Mouse (Mus musculus) lung, adult 18-20 months (tissue): ENCODE results near the gene Cntnap5a.
"Not testable (repeated sequence)": the region's sequence is repeated elsewhere in the genome, so short reads cannot be mapped to it uniquely, and the experiment has no call there.

Experiments
- DNase-seq, 2 experiments: peaks; one replicate each; pipeline ENCODE4 v3.0.0; 2022; ENCODE audit warnings: mixed read lengths in 2 of 2

The Cntnap5a gene

GRCm38 (mm10) chr1:116107010-116107723, 422.6 kb downstream of the Cntnap5a start:
- DNase-seq = no peak

GRCm38 (mm10) chr1:116107724-116108058, 423.1 kb downstream of the Cntnap5a start:
- DNase-seq = no peak

- no peak for DNase-seq
Measured at GRCm38 (mm10) chr1:116108381-116108780, 423.8 kb downstream of the Cntnap5a start.

GRCm38 (mm10) chr1:116125767-116126166, 441.2 kb downstream of the Cntnap5a start:
- DNase-seq = no peak

- DNase-seq = no peak
Measured at GRCm38 (mm10) chr1:116127085-116127484, 442.5 kb downstream of the Cntnap5a start.

- no peak for DNase-seq
Measured at GRCm38 (mm10) chr1:116128450-116129246, 444.1 kb downstream of the Cntnap5a start.

- no peak for DNase-seq
Measured at GRCm38 (mm10) chr1:116132471-116132870, 447.9 kb downstream of the Cntnap5a start.

- no peak for DNase-seq
Measured at GRCm38 (mm10) chr1:116149764-116150369, 465.3 kb downstream of the Cntnap5a start.

GRCm38 (mm10) chr1:116184471-116184870, 499.9 kb downstream of the Cntnap5a start:
- DNase-seq = no peak

- DNase-seq = not testable (repeated sequence)
Measured at GRCm38 (mm10) chr1:116188142-116188541, 503.6 kb downstream of the Cntnap5a start.

- DNase-seq = no peak
Measured at GRCm38 (mm10) chr1:116192299-116192698, 507.7 kb downstream of the Cntnap5a start.

- no peak for DNase-seq
Measured at GRCm38 (mm10) chr1:116216883-116217282, 532.3 kb downstream of the Cntnap5a start.

- DNase-seq = no peak
Measured at GRCm38 (mm10) chr1:116240538-116240937, 556.0 kb downstream of the Cntnap5a start.

GRCm38 (mm10) chr1:116243856-116244255, 559.3 kb downstream of the Cntnap5a start:
- DNase-seq = no peak

GRCm38 (mm10) chr1:116281144-116281543, 596.6 kb downstream of the Cntnap5a start:
- DNase-seq = no peak

- DNase-seq = no peak
Measured at GRCm38 (mm10) chr1:116283968-116284367, 599.4 kb downstream of the Cntnap5a start.

GRCm38 (mm10) chr1:116306555-116306954, 622.0 kb downstream of the Cntnap5a start:
- DNase-seq = no peak

GRCm38 (mm10) chr1:116311512-116311911, 627.0 kb downstream of the Cntnap5a start:
- DNase-seq = no peak

GRCm38 (mm10) chr1:116313269-116313668, 628.7 kb downstream of the Cntnap5a start:
- no peak for DNase-seq

GRCm38 (mm10) chr1:116324505-116324904, 639.9 kb downstream of the Cntnap5a start:
- DNase-seq = no peak

GRCm38 (mm10) chr1:116353669-116354068, 669.1 kb downstream of the Cntnap5a start:
- DNase-seq = no peak

- no peak for DNase-seq
Measured at GRCm38 (mm10) chr1:116365606-116366005, 681.0 kb downstream of the Cntnap5a start.

- no peak for DNase-seq
Measured at GRCm38 (mm10) chr1:116366171-116366570, 681.6 kb downstream of the Cntnap5a start.

GRCm38 (mm10) chr1:116366806-116367205, 682.2 kb downstream of the Cntnap5a start:
- DNase-seq = no peak
